Mouse (Mus musculus) erythroblast, embryonic 14.5 days (primary cell): ENCODE results near the gene Cdk1.

Experiments
- GATA1 ChIP-seq: IDR thresholded peaks from 2 replicates; pipeline ENCODE4 v1.6.1; 2012; ENCODE audit warnings: low read length, inconsistent platforms, mixed read lengths
- TAL1 ChIP-seq: IDR thresholded peaks from 3 replicates; pipeline ENCODE4 v1.6.1; 2012; ENCODE audit warnings: low read length, inconsistent platforms, mixed read lengths

DNA sequence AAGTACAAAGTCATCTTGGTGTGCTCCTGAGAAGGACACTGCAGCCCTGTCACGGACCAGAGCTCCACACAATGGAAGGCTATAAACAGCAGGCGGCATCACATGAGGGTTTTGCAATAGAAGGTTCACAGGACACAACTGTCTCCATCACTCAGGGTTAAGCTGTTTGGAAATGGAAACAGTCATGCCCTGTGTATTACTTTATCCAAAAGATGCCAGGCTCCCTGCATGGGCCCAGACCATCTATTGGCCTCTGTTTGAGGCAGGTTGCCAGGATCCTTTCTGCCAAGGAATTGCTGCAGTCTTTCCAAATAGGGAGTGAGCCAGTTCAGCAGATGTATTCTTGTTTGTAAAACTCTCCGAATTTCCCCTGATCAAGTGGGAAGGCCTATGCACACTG, 26.3 kb downstream of the Cdk1 start:
- TF ChIP-seq GATA1 (no peak), TAL1 (no peak)
